Mouse (Mus musculus) adrenal gland, adult 2 months (tissue): ENCODE results near the gene Foxd1. TPM values are rescaled to one million over a fixed set of nuclear protein-coding genes. Genes with fewer than 3 reads are reported as not detected.
A peak's percentile ranks its signal among the peaks of the same experiment; 100 is the strongest.

Experiments
- DNase-seq: peaks from one replicate; pipeline ENCODE4 v3.0.0; 2021
- polyA plus RNA-seq: library from polyadenylated mRNA; depleted of rRNA; stranded (reverse); fragments of >200 nt; gene quantifications from 2 replicates; pipeline ENCODE4 v1.2.3, GENCODE M21; 2012
- total RNA-seq, 2 experiments: library from RNA; stranded (reverse); gene quantifications; 2 replicates each; pipeline ENCODE4 v1.2.3; 2021

Gene Foxd1
- total and polyA plus RNA-seq, 3 experiments, result 0.26 to 1.6 (median 1.4) TPM

DNA sequence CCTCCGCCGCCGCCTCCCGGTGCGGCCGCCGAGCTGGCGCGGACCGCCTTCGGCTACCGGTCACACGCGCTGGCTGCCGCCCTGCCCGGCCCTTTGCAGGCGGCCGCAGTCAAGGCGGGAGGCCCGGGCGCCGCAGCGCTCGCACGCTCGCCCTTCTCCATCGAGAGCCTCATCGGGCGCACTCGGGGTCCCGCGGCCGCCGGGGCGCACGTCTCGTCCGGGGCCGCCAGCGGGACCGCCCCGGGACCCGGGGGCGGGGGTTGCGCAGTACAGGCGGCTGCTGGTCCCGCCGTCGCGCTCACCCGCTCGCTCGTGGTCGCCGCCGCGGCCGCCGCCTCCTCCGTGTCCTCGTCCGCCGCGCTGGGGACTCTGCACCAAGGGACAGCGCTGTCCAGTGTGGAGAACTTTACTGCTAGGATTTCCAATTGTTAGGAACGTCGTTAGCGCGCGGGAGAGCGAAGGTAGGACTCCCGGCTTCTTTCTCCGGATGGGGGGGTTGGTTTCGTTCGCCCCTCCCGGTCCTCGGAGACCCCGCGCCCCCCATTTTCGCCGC lies 1.6 kb downstream of the Foxd1 start:
- DNase-seq, result peak; percentile 58

DNA sequence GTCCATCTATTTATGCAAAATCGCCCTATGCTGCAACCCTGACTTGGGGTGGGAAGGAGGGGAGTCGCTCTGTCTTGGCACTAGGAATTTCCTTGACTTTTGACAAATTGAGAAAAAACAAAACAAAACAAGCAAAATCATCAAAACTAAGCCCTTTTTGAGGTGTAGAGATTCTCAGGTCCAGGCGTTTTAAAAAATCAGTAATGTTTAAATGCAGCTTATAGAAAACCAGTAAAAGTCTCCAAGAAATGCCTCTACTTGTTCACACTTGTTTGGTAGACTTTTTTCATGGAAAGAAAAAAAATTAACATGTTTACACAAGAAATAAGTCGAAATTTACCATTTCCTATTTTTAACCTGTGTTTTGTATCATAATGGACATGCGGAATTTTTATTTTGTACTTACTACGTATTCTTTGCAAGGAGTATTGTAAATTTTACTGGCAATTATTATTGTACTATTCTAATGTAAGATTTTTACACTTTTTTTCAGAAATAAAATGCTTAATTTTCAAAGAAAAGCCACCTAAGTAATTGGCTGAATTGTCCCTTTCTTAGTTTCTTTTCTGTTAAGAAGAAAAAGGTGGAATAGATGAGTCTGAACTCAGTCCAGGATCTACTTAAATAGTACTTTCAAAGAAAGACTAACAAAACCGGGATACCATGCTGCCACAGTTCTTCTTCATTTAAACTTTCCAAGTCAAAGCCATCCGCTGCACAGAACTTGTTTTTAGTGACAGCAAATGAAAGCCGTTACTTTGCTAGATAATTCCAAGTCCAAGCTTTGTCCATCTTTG lies 2.3 kb downstream of the Foxd1 start:
- DNase-seq, result no peak

DNA sequence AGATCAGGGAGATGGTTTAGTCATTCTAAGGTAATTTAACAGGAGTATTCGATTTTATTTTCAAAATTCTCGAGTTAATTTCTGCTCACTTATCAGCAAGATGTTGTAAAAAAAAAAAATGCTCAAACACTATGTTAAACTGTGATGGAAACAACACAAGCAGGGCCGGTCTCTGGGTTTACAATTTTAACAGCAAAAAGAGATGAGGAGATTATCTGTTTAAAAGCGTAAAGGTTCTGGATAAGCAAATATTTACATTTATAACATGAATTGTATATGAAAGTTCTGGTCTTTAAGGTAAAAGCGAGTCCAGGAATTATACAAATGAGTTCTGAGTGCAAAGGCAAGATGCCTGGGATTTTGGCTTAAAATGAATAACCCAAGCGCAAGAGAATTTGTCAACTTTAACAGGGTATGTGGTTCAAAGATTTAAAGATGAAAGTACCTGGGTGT lies 3.0 kb downstream of the Foxd1 start:
- no peak for DNase-seq

DNA sequence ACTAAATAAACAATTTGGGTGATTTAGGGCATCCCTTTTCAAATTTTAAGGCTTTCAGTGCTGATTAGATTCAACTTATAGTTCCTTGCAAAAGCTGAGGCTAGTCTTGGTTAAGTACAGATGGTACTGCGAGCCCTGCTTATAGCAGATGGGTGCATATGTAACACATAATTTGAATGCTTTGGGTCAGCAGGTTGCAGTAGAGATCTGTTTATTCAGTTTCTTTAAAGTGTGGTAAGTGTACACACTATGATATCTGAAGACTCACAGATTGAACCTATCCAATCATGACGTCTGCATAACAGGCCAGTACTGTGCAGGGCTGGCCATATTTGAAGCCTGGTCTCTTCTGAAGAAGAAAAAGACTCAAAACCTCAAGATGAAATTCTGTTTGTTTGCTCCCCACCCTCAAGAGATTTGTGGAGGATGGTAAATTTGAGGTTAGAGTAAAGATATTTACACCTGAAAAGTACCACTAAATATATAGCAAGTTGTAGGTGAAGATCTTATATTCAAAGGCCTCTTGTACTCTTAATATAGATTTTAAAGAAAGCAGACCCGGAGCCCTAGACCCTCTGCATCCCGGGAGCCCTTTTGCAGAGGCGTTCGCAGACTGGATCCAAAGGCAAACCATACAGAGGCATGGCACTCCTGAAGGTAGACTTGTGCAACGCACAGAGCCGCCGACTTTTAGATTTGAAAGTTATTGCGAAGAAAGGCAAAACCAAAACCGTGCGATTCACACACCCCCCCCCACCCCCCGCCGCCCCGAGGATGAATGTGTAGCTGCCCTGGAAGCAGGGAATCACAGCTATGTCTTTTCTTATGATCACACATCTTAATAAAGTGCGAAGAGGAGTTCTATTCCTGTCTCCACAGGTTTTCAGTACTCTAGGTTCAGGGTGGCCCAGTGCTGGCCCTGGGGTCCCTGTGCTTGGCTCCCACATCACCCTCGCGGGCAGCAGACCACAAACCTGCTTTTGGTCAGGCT lies 3.7 kb downstream of the Foxd1 start:
- no peak for DNase-seq

DNA sequence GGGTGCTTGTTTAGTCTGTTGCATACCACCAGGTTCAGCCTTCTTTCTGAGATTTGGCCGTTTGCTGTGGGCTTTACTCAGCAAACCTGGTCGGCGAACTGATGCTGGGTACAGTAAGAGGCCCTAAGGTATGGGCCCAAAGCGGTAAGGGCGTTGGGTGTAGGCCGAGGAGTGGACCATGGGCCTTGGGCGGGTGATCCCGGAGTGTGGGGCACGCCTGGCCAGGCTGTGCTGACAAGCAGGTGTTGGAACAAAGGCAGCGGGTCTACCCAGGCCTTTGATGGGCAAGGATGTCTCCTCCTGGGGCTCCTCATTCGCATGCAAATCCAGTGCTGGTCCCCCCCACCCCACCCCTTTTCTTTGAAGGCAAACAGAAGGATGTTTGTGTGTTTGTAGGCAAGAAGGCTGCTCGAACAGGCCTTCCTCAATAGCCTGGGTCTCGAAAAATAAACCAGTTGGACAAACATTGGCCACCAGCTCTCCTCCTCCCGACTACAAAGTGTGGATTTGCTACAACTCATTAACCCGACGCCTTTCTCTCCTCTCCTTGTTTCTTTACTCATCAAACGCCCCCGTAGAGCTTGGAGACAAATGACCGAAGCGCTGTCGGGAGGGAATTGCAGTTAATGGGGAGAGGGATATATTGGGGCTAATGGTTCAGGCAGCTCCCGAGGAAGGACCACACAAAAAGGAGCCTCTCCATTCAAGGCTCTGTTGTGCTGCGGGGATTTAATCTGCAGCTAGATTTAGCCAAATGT lies 4.6 kb downstream of the Foxd1 start:
- no peak for DNase-seq

DNA sequence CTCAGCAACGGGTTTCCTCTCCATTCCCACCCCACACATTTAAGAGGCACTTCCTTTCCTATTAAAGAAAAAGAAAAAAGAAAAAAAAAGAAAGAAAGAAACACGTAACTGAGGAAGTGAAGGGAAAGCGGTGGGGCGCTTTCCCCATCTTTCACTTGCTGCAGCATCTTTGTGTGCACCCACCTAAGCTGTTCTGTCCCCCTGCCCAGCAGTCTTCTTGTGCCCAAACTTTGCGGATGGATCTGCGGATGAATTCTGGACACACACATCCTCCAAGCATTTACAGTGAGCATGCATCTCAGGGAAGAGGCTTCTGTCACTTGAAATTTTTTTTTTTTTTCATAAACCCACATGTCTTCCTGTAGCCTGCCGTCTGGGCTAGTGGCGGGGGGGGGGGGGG lies 5.3 kb downstream of the Foxd1 start:
- no peak for DNase-seq

DNA sequence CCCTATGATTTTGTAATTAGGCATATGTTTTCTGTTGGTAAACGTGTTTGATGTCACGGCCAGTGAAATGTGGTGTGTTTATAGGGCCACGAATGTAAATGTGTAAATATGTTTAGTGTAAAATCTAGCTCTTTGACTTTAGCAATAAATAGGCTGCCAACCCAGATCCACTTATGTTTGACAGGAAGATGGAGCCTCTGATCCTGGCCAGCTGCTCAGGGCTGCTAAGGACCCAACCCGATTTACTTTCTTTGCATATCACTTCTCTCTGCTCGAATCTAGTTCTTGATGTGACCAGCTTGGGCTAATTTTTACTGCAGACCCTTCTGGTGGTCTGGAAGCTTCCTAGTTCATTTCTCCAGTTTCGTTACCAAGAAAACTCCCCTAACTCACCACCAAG lies 6.3 kb downstream of the Foxd1 start:
- no peak for DNase-seq

DNA sequence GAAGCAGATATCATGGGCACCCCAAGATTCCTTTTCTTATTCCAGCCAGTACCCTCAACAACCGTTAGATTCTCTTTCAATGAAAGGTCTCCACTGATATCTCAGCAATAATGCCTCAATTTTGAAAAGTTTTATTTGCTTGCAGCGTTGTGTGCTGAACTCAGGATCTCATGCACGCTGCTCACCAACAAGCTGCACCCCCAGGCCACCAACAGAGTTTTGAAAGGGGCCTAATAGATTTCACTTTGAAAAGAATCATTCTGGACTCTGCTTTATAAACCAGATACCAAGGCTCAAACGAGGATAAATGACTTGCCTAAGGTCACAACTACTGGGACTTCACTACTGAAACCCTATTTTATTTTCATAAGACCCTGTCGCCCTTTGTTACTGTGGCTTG lies 7.1 kb downstream of the Foxd1 start:
- DNase-seq, result no peak

DNA sequence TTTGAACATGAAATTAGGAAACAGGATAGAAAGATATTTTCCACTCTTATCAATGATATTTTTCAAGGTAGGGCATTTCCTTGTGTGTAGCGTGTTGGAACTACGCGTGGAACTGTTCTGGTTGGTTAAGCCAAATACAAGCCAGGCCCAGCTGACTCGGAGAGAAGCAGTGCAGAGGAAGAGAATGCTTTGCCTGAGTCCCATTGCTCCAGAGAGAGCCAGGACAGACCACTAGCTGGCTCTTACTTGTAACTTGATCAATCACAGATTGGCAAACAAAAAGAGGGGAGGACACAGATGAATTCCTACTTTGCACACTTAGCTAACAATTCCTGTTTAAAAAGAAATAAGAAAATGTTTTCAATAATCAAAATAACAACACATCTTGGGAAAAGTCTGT lies 9.0 kb downstream of the Foxd1 start:
- no peak for DNase-seq

DNA sequence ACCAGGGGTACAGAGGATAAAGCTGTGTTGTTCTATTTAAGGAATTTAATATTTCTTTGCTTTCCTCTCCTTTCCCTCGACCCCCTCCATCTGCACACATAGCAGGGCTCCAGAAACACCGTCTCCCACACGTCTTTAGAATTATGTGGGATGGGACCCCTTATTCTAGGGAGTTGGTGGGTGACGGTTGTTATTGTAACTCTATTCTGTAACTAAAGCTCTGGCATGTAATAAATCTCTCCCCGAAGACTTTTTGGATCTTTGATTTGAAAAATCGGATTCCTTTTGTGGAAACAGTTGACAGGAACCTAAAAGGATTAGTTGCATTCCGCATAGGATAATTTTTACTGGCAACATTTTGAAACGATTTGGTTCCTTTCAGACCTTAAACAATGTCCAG lies 11.0 kb downstream of the Foxd1 start:
- DNase-seq, result no peak

DNA sequence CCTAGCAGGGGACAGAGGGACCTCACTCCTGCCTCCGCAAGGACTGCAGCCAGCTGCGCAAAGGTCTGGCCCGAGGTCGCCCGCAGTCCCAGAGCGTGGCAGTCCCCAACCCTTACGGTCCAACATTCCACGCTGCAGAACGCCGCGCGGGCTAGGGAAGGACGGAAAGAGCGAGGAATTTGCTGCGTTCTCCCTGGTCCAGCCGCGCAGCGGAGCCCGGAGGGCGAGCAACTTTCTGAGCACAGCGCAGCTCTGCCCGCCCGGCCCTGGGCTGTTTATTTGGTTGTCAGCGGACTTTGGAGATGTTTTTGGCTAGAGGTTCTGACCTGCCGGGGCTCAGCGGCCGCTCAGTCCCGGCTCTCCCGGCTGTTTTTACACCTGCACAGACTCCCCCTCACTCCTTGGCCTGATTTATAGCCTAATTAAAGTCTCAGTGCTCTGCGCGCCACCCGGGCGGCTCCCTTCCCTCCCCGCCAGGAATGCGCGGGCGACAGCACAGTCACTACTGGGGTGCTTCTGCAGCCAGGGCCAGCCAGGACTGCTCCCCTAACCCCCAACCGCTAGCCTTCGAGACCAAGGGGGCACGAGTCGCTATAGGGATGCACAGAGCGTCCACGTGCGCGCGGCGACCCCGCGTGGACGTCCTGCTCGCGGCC lies 11.9 kb downstream of the Foxd1 start:
- no peak for DNase-seq

DNA sequence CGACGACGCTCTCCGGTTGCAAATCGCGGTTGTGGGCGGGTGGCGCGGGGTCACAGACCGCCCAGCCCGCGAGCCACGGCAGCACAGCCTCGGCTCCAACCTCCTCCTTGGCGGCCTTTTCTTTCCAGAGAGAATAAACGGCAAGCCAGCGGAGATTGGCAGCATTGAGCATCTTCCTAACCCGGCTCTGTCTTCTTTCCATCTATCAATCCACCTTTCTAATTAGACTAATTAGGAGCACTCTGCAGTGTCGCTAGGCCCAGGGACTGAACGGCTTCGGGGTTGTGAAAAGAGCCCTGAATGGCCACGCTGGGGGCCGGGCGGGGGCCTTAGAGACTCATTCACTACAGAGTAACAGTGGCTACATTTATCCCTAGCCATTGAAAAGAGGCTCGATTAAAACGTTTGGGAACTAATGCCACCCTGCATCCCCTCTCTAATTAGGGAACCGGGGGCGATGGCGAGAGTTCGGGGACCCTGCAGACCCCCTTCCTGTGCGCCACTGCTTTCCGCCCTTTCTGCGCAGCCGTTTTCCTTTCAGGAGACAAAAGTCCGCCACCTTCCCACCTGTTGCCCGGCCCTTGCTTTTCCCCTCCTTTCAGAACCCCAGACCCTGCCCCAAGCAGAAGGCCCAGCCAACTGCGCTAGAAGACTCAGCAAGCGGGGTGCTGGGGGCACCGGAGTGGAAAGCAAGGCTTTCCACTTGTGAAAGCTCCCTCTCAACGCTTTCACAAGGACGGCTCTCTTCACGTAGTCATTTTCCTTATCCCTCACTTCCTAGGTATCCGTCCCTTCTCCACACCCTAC lies 12.6 kb downstream of the Foxd1 start:
- DNase-seq, result no peak

DNA sequence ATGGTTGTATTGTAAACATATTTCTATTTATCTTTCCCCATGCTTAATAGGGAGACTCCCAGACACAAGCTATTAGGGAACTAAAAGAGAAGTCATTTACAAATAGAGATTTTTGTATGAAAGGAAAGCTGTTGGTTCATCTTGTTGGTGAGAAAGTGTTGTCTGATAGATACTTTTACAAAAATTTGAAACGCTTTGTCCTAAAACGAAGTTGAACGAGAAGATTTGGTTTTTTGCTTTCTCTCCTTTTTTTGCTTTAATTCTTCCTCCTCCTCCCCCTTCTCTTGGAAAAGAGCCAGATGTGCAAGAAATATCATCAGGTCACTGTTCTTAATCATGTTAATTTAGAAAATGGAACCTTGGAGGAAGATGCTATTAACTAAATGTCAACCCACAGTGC lies 13.6 kb downstream of the Foxd1 start:
- DNase-seq, result no peak

DNA sequence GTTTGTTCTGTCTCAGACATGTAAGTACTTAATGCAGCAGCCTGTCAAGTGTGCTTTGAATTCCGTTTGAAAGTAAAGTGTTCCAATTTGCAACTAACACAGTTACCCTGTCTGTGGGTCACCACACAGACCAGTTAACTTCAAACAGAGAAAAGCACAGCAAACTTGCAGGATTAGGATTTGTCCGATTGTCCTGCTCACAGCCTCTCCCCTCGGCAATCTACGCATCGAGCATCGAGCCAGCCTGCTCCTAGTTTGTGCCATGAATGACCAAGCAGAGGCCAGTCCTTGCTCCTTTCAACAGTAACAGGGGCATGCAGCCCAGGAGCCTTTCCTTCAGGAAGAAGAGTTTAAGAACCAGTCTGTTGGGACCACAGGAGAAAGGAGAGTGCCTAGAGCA lies 15.0 kb downstream of the Foxd1 start:
- no peak for DNase-seq

DNA sequence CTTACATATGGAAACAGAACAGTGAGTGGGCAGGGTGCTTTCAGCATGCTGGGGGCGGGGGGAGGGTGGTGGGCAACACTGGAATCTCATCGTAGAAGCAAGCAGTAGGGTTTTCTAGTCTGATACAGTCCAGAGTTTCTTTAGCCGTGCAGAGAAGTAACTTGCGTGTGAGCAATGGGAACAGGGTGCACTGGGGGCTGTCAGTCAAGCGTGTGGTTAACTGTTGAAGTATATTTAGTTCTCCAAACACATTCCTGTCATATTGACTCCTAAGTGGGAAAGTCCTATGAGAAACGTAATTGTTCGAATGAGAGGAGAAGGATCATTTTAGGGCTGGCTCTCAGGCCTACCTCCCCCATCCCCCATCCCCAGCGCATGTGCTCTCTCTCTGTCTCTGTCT lies 20.5 kb downstream of the Foxd1 start:
- DNase-seq, result no peak

DNA sequence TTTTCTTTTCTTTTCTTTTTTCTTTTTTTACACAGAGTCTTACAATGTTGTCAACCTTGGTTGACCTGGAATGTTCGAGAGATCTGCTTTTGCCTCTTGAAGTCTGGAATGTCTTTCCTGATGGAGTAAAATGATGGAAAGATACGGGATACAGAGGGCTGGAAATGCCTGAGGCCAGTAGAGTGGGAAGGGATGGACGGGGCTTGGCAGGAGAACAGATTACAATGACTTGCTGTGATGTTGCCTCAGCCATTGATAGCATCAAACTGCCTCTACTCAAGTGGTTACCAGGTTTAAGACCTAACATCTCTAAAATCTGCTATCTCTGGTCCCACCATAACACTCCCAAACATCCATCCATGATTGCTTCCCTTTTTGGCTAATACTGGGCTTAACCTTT lies 20.9 kb downstream of the Foxd1 start:
- DNase-seq, result no peak

DNA sequence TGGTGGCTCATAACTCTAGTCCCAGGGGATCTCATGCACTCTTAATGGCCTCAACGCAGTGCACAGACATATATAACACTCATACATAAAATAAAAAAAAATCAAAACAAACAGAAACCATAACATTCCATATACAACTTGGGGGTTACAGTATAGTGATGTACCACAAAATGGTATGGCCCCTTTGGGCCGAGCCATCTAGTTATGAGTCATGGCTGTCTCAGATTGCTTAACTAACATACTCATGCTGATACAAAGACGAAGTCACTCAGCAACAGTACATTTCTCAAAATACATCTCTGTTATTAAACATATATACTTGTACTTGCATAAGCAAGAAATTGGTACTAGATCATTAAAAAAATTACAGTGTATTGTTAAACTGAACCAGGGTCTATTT lies 23.7 kb downstream of the Foxd1 start:
- DNase-seq, result no peak

DNA sequence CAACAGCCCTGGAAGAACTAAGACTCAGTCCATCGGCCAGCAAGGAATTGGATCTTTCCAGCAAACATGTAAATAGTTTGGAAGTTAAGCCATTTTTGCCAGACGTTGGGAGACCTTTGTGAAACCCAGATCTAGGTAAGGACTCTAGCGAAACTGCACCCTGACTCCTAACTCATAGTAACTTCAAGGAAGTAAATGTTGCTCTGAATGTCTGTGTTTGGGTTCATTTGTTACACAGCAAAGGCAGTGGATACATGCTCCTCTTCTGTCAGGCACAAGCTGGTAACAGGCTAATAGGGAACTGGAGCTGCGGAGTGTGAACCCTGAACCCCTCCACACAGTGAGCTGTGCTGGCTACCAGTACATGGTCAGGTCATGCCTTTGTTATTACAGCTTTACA lies 28.7 kb downstream of the Foxd1 start:
- no peak for DNase-seq

DNA sequence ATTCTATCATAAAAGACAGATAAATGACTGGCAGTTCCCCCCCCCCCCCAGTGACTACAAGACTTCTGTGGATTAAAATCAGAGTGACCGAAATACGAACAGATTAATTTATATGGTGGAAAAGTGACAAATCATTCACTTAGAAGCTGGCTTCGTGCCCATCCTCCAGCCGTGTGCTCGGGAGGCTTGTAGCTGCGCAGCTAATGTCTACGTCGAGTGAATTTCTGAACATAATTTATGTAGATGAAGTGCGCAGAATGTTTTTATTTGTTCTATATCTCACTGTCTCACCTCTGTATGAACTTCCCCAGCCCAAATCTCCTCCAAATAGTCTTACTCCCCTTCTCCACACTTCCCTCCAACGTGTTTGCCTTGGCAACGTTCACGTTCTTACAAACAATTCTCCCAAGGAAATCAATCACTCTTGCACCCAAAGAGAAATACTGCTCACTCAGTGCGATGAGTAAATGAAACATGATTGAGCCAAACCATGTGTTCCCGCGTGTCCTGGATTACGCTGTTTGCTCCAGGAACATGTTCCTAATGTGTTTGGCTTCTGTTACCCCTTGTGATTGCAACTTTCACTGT lies 30.0 kb downstream of the Foxd1 start:
- no peak for DNase-seq

DNA sequence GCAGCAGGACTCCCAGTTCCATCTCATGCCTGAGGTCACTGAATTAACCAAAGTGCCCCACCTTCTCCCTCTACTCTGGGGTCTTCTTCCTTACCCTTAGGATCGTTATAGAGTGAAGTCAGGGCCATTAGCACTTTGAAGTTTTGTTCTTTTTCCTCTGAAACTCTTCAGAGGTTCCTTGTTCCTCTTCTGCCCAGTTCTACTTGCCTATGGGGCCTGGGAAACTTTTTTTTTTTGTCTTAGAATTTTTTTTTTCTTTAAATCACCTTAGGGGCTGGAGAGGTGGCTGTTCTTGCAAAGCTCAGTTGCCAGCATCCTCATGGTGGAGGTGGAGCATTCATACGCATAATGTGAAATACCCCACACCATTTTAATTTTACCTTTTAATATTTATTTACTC lies 31.8 kb downstream of the Foxd1 start:
- no peak for DNase-seq
